Mouse (Mus musculus): Measurements from ENCODE around the gene Arpc4. TPM values are rescaled to one million over a fixed set of nuclear protein-coding genes. Genes with fewer than 3 reads are reported as not detected.

Gene Arpc4
- polyA plus RNA-seq, 1 experiment from 2014 or later = 398 TPM

- peak overlapping the region; percentile 32; the same call in 1 of the 2 replicates for H3K27ac ChIP-seq (ENCODE audit: low read length)
- peak overlapping the region; percentile 46 for H3K9ac ChIP-seq (ENCODE audit: low read length)
- no peak for ATAC-seq (ENCODE audit: low read depth)
- no peaks in the 10 kb centered on the region for H3K9me3 ChIP-seq (ENCODE audit: control insufficient read depth, low read length)
- no peak overlapping the region for H3K4me3 ChIP-seq (ENCODE audit: low read length)
- WGBS = 79% methylated on average over 6 of the region's 6 CpGs
- H3K36me3 ChIP-seq (ENCODE audit: control insufficient read depth, insufficient read depth, low read length) = peaks cover 8% of the 10 kb centered on the region; the same call in 1 of the 2 replicates
- H3K4me1 ChIP-seq (replicated peaks; ENCODE audit: control insufficient read depth, insufficient read depth, low read length) = peaks cover 33% of the 10 kb centered on the region
- peak overlapping the region; percentile 85; the same call in 1 of the 2 replicates for H3K4me2 ChIP-seq (ENCODE audit: low read depth, low read length)
- no peaks in the 10 kb centered on the region for H3K27me3 ChIP-seq (ENCODE audit: control insufficient read depth, insufficient read depth, low read depth, low read length)
Measured at GRCm38 (mm10) chr6:113341574-113341973, 36.3 kb upstream of the Arpc4 start.

- 17% methylated on average over 4 of the region's 7 CpGs for WGBS
- H3K27me3 ChIP-seq (ENCODE audit: control insufficient read depth, insufficient read depth, low read depth, low read length) = no peaks in the 10 kb centered on the region
- H3K4me1 ChIP-seq (replicated peaks; ENCODE audit: control insufficient read depth, insufficient read depth, low read length) = peaks cover 29% of the 10 kb centered on the region
- H3K4me2 ChIP-seq (ENCODE audit: low read depth, low read length) = peak overlapping the region; percentile 85
- H3K36me3 ChIP-seq (ENCODE audit: control insufficient read depth, insufficient read depth, low read length) = peaks cover 8% of the 10 kb centered on the region; the same call in 1 of the 2 replicates
- no peak overlapping the region for H3K27ac ChIP-seq (ENCODE audit: low read length)
- no peak for ATAC-seq (ENCODE audit: low read depth)
- no peak overlapping the region for H3K9ac ChIP-seq (ENCODE audit: low read length)
- no peaks in the 10 kb centered on the region for H3K9me3 ChIP-seq (ENCODE audit: control insufficient read depth, low read length)
- H3K4me3 ChIP-seq (ENCODE audit: low read length) = peak overlapping the region; percentile 83; the same call in 1 of the 2 replicates
Measured at GRCm38 (mm10) chr6:113342297-113342696, 35.6 kb upstream of the Arpc4 start.

- ATAC-seq (ENCODE audit: low read depth) = peak; percentile 94
- Histone ChIP-seq H3K4me2 (ENCODE audit: low read depth, low read length) (peak within 1 kb of the TSS; percentile 85), H3K4me3 (ENCODE audit: low read length) (peak within 1 kb of the TSS; percentile 83), H3K9ac (ENCODE audit: low read length) (peak within 1 kb of the TSS; percentile 97), H3K4me1 (replicated peaks; ENCODE audit: control insufficient read depth, insufficient read depth, low read length) (peaks cover 27% of the 10 kb centered on the region), H3K36me3 (ENCODE audit: control insufficient read depth, insufficient read depth, low read length) (peaks cover 2% of the 10 kb centered on the region; the same call in 1 of the 2 replicates), H3K27ac (ENCODE audit: low read length) (peak within 1 kb of the TSS; percentile 66), H3K27me3 (ENCODE audit: control insufficient read depth, insufficient read depth, low read depth, low read length) (no peaks in the 10 kb centered on the region), H3K9me3 (ENCODE audit: control insufficient read depth, low read length) (no peaks in the 10 kb centered on the region)
- 9% methylated on average over 32 of the region's 32 CpGs for WGBS
Measured at GRCm38 (mm10) chr6:113343177-113344092, 34.5 kb upstream of the Arpc4 start, which contains the start of gene Camk1. Gene Camk1 (minus strand): TSS chr6:113343984.

GRCm38 (mm10) chr6:113344321-113344720 is 33.6 kb upstream of the Arpc4 start:
- Histone ChIP-seq H3K9me3 (ENCODE audit: control insufficient read depth, low read length) (no peaks in the 10 kb centered on the region), H3K4me3 (ENCODE audit: low read length) (no peak overlapping the region), H3K27me3 (ENCODE audit: control insufficient read depth, insufficient read depth, low read depth, low read length) (no peaks in the 10 kb centered on the region), H3K27ac (ENCODE audit: low read length) (peak overlapping the region; percentile 66), H3K4me1 (replicated peaks; ENCODE audit: control insufficient read depth, insufficient read depth, low read length) (peaks cover 27% of the 10 kb centered on the region), H3K9ac (ENCODE audit: low read length) (peak overlapping the region; percentile 97), H3K36me3 (ENCODE audit: control insufficient read depth, insufficient read depth, low read length) (no peaks in the 10 kb centered on the region; the same call in 1 of the 2 replicates), H3K4me2 (ENCODE audit: low read depth, low read length) (peak overlapping the region; percentile 85)
- WGBS = 12% methylated on average over 2 of the region's 2 CpGs
- peak; percentile 76 for ATAC-seq (ENCODE audit: low read depth)

- Histone ChIP-seq H3K4me1 (replicated peaks; ENCODE audit: control insufficient read depth, insufficient read depth, low read length) (peaks cover 24% of the 10 kb centered on the region), H3K36me3 (ENCODE audit: control insufficient read depth, insufficient read depth, low read length) (no peaks in the 10 kb centered on the region), H3K4me3 (ENCODE audit: low read length) (no peak overlapping the region), H3K27me3 (ENCODE audit: control insufficient read depth, insufficient read depth, low read depth, low read length) (no peaks in the 10 kb centered on the region), H3K9me3 (ENCODE audit: control insufficient read depth, low read length) (no peaks in the 10 kb centered on the region), H3K4me2 (ENCODE audit: low read depth, low read length) (no peak overlapping the region), H3K9ac (ENCODE audit: low read length) (no peak overlapping the region), H3K27ac (ENCODE audit: low read length) (no peak overlapping the region)
- WGBS = 65% methylated on average over 4 of the region's 4 CpGs
- no peak for ATAC-seq (ENCODE audit: low read depth)
Measured at GRCm38 (mm10) chr6:113346897-113347296, 31.0 kb upstream of the Arpc4 start.

- Histone ChIP-seq H3K9ac (ENCODE audit: low read length) (no peak overlapping the region), H3K4me3 (ENCODE audit: low read length) (no peak overlapping the region)
- ATAC-seq (ENCODE audit: low read depth) = no peak
Measured at GRCm38 (mm10) chr6:113350538-113350937, 27.4 kb upstream of the Arpc4 start.

GRCm38 (mm10) chr6:113351161-113351560 is 26.8 kb upstream of the Arpc4 start:
- H3K4me3 ChIP-seq (ENCODE audit: low read length) = no peak overlapping the region
- H3K4me1 ChIP-seq (replicated peaks; ENCODE audit: control insufficient read depth, insufficient read depth, low read length) = no peaks in the 10 kb centered on the region
- H3K9ac ChIP-seq (ENCODE audit: low read length) = no peak overlapping the region
- H3K27me3 ChIP-seq (ENCODE audit: control insufficient read depth, insufficient read depth, low read depth, low read length) = no peaks in the 10 kb centered on the region
- WGBS = 68% methylated on average over 1 of the region's 1 CpGs
- H3K4me2 ChIP-seq (ENCODE audit: low read depth, low read length) = no peak overlapping the region
- no peak for ATAC-seq (ENCODE audit: low read depth)
- H3K27ac ChIP-seq (ENCODE audit: low read length) = no peak overlapping the region
- no peaks in the 10 kb centered on the region for H3K9me3 ChIP-seq (ENCODE audit: control insufficient read depth, low read length)
- no peaks in the 10 kb centered on the region for H3K36me3 ChIP-seq (ENCODE audit: control insufficient read depth, insufficient read depth, low read length)

More at GRCm38 (mm10) chr6:113350538-113350937, 27.4 kb upstream of the Arpc4 start:
- no peak overlapping the region for H3K27ac ChIP-seq (ENCODE audit: low read length)
- no peaks in the 10 kb centered on the region for H3K36me3 ChIP-seq (ENCODE audit: control insufficient read depth, insufficient read depth, low read length)
- H3K9me3 ChIP-seq (ENCODE audit: control insufficient read depth, low read length) = no peaks in the 10 kb centered on the region
- H3K4me2 ChIP-seq (ENCODE audit: low read depth, low read length) = no peak overlapping the region
- H3K4me1 ChIP-seq (replicated peaks; ENCODE audit: control insufficient read depth, insufficient read depth, low read length) = no peaks in the 10 kb centered on the region
- no peaks in the 10 kb centered on the region for H3K27me3 ChIP-seq (ENCODE audit: control insufficient read depth, insufficient read depth, low read depth, low read length)

GRCm38 (mm10) chr6:113351653-113352052 is 26.3 kb upstream of the Arpc4 start:
- no peaks in the 10 kb centered on the region for H3K4me1 ChIP-seq (replicated peaks; ENCODE audit: control insufficient read depth, insufficient read depth, low read length)
- H3K4me3 ChIP-seq (ENCODE audit: low read length) = no peak overlapping the region
- H3K4me2 ChIP-seq (ENCODE audit: low read depth, low read length) = no peak overlapping the region
- no peak overlapping the region for H3K27ac ChIP-seq (ENCODE audit: low read length)
- H3K9ac ChIP-seq (ENCODE audit: low read length) = no peak overlapping the region
- H3K36me3 ChIP-seq (ENCODE audit: control insufficient read depth, insufficient read depth, low read length) = no peaks in the 10 kb centered on the region
- WGBS = 46% methylated on average over 10 of the region's 10 CpGs
- no peaks in the 10 kb centered on the region for H3K9me3 ChIP-seq (ENCODE audit: control insufficient read depth, low read length)
- ATAC-seq (ENCODE audit: low read depth) = no peak
- no peaks in the 10 kb centered on the region for H3K27me3 ChIP-seq (ENCODE audit: control insufficient read depth, insufficient read depth, low read depth, low read length)

- Histone ChIP-seq H3K4me3 (ENCODE audit: low read length) (no peak overlapping the region), H3K9ac (ENCODE audit: low read length) (no peak overlapping the region), H3K36me3 (ENCODE audit: control insufficient read depth, insufficient read depth, low read length) (no peaks in the 10 kb centered on the region), H3K4me2 (ENCODE audit: low read depth, low read length) (no peak overlapping the region), H3K4me1 (replicated peaks; ENCODE audit: control insufficient read depth, insufficient read depth, low read length) (no peaks in the 10 kb centered on the region), H3K27ac (ENCODE audit: low read length) (no peak overlapping the region), H3K9me3 (ENCODE audit: control insufficient read depth, low read length) (no peaks in the 10 kb centered on the region), H3K27me3 (ENCODE audit: control insufficient read depth, insufficient read depth, low read depth, low read length) (no peaks in the 10 kb centered on the region)
- WGBS = 63% methylated on average over 3 of the region's 3 CpGs
- ATAC-seq (ENCODE audit: low read depth) = no peak
Measured at GRCm38 (mm10) chr6:113352820-113353219, 25.1 kb upstream of the Arpc4 start.
